Mouse (Mus musculus) ES-E14 (cell line): ENCODE data around the gene Asb13. TPM values are rescaled to one million over a fixed set of nuclear protein-coding genes. Genes with fewer than 3 reads are reported as not detected.

Experiments
- DNase-seq: peaks from one replicate; pipeline ENCODE4 v3.0.0-alpha.2; 2013; ENCODE audit warnings: low read depth, low spot score
- H3K27ac ChIP-seq: 2 replicates; pipeline ENCODE4 v1.5.1; 2012; ENCODE audit warnings: low read depth, mild to moderate bottlenecking, low read length, moderate library complexity, mixed read lengths; ENCODE audit not compliant: poor library complexity, insufficient read depth, severe bottlenecking
- H3K36me3 ChIP-seq: 2 replicates; pipeline ENCODE4 v1.6.1; 2012; ENCODE audit warnings: mild to moderate bottlenecking, low read length, moderate library complexity, mixed read lengths; ENCODE audit not compliant: control insufficient read depth, poor library complexity, insufficient read depth, severe bottlenecking
- H3K4me1 ChIP-seq, 2 experiments: fragments of 150-350 bp in 1 of 2; sonication (generic) in 1 of 2; 2 replicates each; pipeline ENCODE4 v1.6.1; 2012; ENCODE audit warnings: low read length in 2 of 2, mild to moderate bottlenecking in 1 of 2, mixed read lengths in 1 of 2; ENCODE audit not compliant: control insufficient read depth in 2 of 2, insufficient read depth in 2 of 2, poor library complexity in 1 of 2
- H3K4me3 ChIP-seq, 2 experiments: fragments of 150-350 bp in 1 of 2; sonication (generic) in 1 of 2; 2 replicates each; pipeline ENCODE4 v1.5.1; 2012; ENCODE audit warnings: low read length in 2 of 2, low read depth in 1 of 2, mild to moderate bottlenecking in 1 of 2, mixed read lengths in 1 of 2; ENCODE audit not compliant: insufficient read depth in 1 of 2, poor library complexity in 1 of 2, severe bottlenecking in 1 of 2
- H3K9ac ChIP-seq: 2 replicates; pipeline ENCODE4 v1.6.1; 2012; ENCODE audit warnings: low read depth, mild to moderate bottlenecking, low read length, mixed read lengths; ENCODE audit not compliant: poor library complexity, insufficient read depth, severe bottlenecking
- H3K9me3 ChIP-seq: fragments of 150-350 bp; sonication (generic); 2 replicates; pipeline ENCODE4 v1.6.1; 2012; ENCODE audit warnings: low read depth, mild to moderate bottlenecking, low read length; ENCODE audit not compliant: control insufficient read depth, insufficient read depth
- CHD2 ChIP-seq: IDR thresholded peaks from 2 replicates; pipeline ENCODE4 v1.6.1; 2014; ENCODE audit warnings: mild to moderate bottlenecking, low read depth, low read length, inconsistent platforms
- HCFC1 ChIP-seq: IDR thresholded peaks from 2 replicates; pipeline ENCODE4 v1.6.1; 2012; ENCODE audit warnings: low read length, inconsistent platforms, borderline replicate concordance; ENCODE audit not compliant: insufficient read depth
- MAFK ChIP-seq: IDR thresholded peaks from 2 replicates; pipeline ENCODE4 v1.6.1; 2014; ENCODE audit warnings: mild to moderate bottlenecking, low read depth, low read length, inconsistent platforms; ENCODE audit not compliant: insufficient read depth
- ZC3H11A ChIP-seq: IDR thresholded peaks from 2 replicates; pipeline ENCODE4 v1.6.1; 2012; ENCODE audit warnings: low read depth, mild to moderate bottlenecking, inconsistent platforms, low read length, borderline replicate concordance
- ZNF384 ChIP-seq: IDR thresholded peaks from 2 replicates; pipeline ENCODE4 v1.6.1; 2012; ENCODE audit warnings: low read depth, low read length, inconsistent platforms
- in situ Hi-C, 2 experiments: fragments of 600-800 bp; cut with MboI; formaldehyde crosslinking; loops; one replicate each; pipeline ENCODE4 v1.15.1; 2025; ENCODE audit warnings: low sequenced_read_pairs in 2 of 2, inconsistent platforms in 1 of 2; ENCODE audit not compliant: unreplicated experiment in 2 of 2
- total RNA-seq: library from RNA; depleted of rRNA; stranded (reverse); fragments of 300-350 nt; gene quantifications from 2 replicates; pipeline ENCODE4 v1.2.3, GENCODE M21; 2012; rRNA removed

Asb13 gene
- total RNA-seq, 1 experiment = 2.3 TPM

GRCm38 (mm10) chr13:3686306-3686705, 52.5 kb downstream of the Asb13 start:
- no peaks in the 10 kb centered on the region for H3K9me3 ChIP-seq
- in situ Hi-C loops = no loop called here
- no peaks in the 10 kb centered on the region for H3K36me3 ChIP-seq
- DNase-seq = no peak
- no peaks in the 10 kb centered on the region for H3K4me1 ChIP-seq
- no peak for TF ChIP-seq MAFK
- no peak for TF ChIP-seq CHD2
- no peak overlapping the region for H3K9ac ChIP-seq
- H3K4me3 ChIP-seq = no peak overlapping the region
- no peak overlapping the region for H3K27ac ChIP-seq

GRCm38 (mm10) chr13:3694599-3695343, 60.9 kb downstream of the Asb13 start:
- no peak overlapping the region for H3K9ac ChIP-seq
- H3K4me1 ChIP-seq = peaks cover 0 to 4% of the 10 kb centered on the region in 2 experiments; a peak in 2 of 4 replicates
- H3K9me3 ChIP-seq = no peaks in the 10 kb centered on the region
- H3K27ac ChIP-seq = no peak overlapping the region
- DNase-seq = peak; percentile 29
- H3K4me3 ChIP-seq = no peak overlapping the region
- no peaks in the 10 kb centered on the region for H3K36me3 ChIP-seq
- in situ Hi-C loops = no loop called here
- no peak for TF ChIP-seq CHD2
- TF ChIP-seq ZC3H11A = no peak
- no peak for TF ChIP-seq HCFC1
- no peak for TF ChIP-seq ZNF384
- no peak for TF ChIP-seq MAFK

DNA sequence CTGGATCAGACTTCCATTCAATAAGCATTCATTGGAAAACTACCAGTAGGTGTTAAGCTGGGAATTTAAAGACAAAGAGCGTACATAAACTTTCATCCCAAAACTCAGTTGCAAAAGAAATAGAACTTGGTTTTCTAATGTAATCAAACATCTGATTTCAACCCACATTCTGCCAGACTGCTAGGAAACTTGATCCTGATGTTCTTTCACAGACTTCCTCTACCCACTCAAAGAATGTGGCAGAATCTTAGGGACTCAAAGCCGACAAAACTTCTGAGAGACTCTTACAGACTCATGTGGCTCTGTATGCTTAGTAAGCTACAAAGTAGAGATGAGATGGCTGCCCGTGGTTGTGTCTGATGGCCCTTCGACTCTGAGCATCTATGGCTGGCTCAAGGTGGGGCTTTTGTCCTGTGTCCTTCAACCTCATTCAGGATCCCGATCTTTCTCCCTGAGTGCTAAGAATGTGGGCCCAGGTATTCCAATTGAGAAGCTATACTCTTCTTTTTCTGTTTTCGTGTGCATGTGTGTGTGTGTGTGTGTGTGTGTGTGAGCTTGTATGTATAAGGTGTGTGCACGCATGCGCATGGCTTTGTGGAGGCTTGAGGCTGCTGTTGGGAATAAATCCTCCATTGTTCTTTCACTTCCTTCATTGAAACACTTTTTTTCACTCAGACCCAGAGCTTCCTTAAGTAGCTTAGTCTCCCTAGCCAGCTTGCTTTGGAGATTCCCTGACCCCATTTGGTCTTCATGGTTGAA, 63.3 kb downstream of the Asb13 start:
- DNase-seq = no peak
- Histone ChIP-seq H3K36me3 (no peaks in the 10 kb centered on the region), H3K9ac (no peak overlapping the region), H3K9me3 (no peaks in the 10 kb centered on the region), H3K4me3 (no peak overlapping the region), H3K4me1 (peaks cover 0 to 4% of the 10 kb centered on the region in 2 experiments; a peak in 2 of 4 replicates), H3K27ac (no peak overlapping the region)
- no peak for TF ChIP-seq HCFC1
- no peak for TF ChIP-seq MAFK
- TF ChIP-seq CHD2 = no peak
- TF ChIP-seq ZNF384 = no peak
- TF ChIP-seq ZC3H11A = no peak
- in situ Hi-C loops = no loop called here

DNA sequence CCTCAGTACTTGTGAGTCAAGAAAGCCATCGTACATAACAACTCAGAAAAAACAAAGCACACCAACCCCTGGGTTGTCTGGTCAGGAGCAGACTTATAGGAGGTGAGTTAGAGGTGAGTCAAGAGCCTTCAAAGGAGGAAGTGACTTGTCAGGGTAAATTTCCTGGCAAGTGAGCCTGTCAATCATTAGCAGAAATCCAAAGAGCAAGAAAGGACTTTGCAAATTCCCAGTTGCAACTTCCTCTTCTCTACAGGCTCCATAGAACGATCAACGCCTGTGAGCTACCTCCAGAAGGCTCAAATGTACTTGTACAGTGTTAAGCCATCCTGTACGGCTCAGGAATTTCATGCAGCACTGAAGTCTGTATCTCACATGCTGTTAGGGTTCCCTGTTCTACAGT, 66.9 kb downstream of the Asb13 start:
- TF ChIP-seq HCFC1 (no peak), MAFK (no peak), CHD2 (no peak), ZC3H11A (no peak), ZNF384 (no peak)
- H3K27ac ChIP-seq = no peak overlapping the region
- no peak overlapping the region for H3K9ac ChIP-seq
- H3K9me3 ChIP-seq = no peaks in the 10 kb centered on the region
- H3K4me3 ChIP-seq = no peak overlapping the region
- H3K4me1 ChIP-seq = no peaks in the 10 kb centered on the region; a peak in 1 of 4 replicates
- no peak for DNase-seq
- in situ Hi-C loops = no loop called here
- no peaks in the 10 kb centered on the region for H3K36me3 ChIP-seq

Other genes starting within 250 kb of the Asb13 start
- 210 and 359 TPM in 2 replicates for gene Gdi2, start 96.0 kb upstream of the Asb13 start, total RNA-seq
- 33.1 and 34.9 TPM in 2 replicates for gene Fam208b, start 22.9 kb upstream of the Asb13 start, total RNA-seq
- not detected in 2 replicates for gene Calml3, start 170.3 kb downstream of the Asb13 start, total RNA-seq
- gene Calm4, start 203.7 kb downstream of the Asb13 start, total RNA-seq = not detected in 2 replicates
- not detected in 2 replicates for gene Calm5, start 220.1 kb downstream of the Asb13 start, total RNA-seq